Mouse (Mus musculus): ENCODE measurements around the gene Klhl3. TPM values are rescaled to one million over a fixed set of nuclear protein-coding genes. Genes with fewer than 3 reads are reported as not detected.

The Klhl3 gene
- polyA plus RNA-seq, 1 experiment from 2014 or later: 2.1 TPM

- Histone ChIP-seq H3K9me3 (replicated peaks) (peaks cover 6% of the 10 kb centered on the region), H3K27ac (replicated peaks) (no peak overlapping the region), H3K4me3 (no peak overlapping the region), H3K36me3 (no peaks in the 10 kb centered on the region), H3K27me3 (ENCODE audit: low read depth, poor library complexity, severe bottlenecking) (no peaks in the 10 kb centered on the region), H3K4me1 (no peaks in the 10 kb centered on the region)
- 82% methylated on average over 10 of the region's 10 CpGs for WGBS
- DNase-seq (ENCODE audit: low spot score): no peak
These were observed 61.7 kb downstream of the Klhl3 start for GRCm38 (mm10) chr13:58051654-58052053.

- WGBS: 50% methylated on average over 7 of the region's 7 CpGs
- no peak for DNase-seq (ENCODE audit: low spot score)
- Histone ChIP-seq H3K9me3 (replicated peaks) (peaks cover 2% of the 10 kb centered on the region; the same call in 1 of the 2 replicates), H3K4me3 (no peak overlapping the region), H3K36me3 (no peaks in the 10 kb centered on the region), H3K4me1 (no peaks in the 10 kb centered on the region), H3K27ac (replicated peaks) (no peak overlapping the region), H3K27me3 (ENCODE audit: low read depth, poor library complexity, severe bottlenecking) (no peaks in the 10 kb centered on the region)
These were observed 62.1 kb downstream of the Klhl3 start for GRCm38 (mm10) chr13:58051251-58051650.

- Histone ChIP-seq H3K27ac (replicated peaks) (no peak overlapping the region), H3K36me3 (no peaks in the 10 kb centered on the region), H3K4me3 (no peak overlapping the region), H3K27me3 (ENCODE audit: low read depth, poor library complexity, severe bottlenecking) (no peaks in the 10 kb centered on the region), H3K9me3 (replicated peaks) (no peaks in the 10 kb centered on the region; the same call in 1 of the 2 replicates), H3K4me1 (no peaks in the 10 kb centered on the region)
- DNase-seq (ENCODE audit: low spot score): no peak
- 77% methylated on average over 5 of the region's 5 CpGs for WGBS
These were observed 64.3 kb downstream of the Klhl3 start for GRCm38 (mm10) chr13:58049121-58049520.

- Histone ChIP-seq H3K9me3 (replicated peaks) (no peaks in the 10 kb centered on the region; the same call in 1 of the 2 replicates), H3K36me3 (no peaks in the 10 kb centered on the region), H3K27me3 (ENCODE audit: low read depth, poor library complexity, severe bottlenecking) (no peaks in the 10 kb centered on the region), H3K4me1 (no peaks in the 10 kb centered on the region), H3K4me3 (no peak overlapping the region), H3K27ac (replicated peaks) (no peak overlapping the region)
- 76% methylated on average over 3 of the region's 3 CpGs for WGBS
- no peak for DNase-seq (ENCODE audit: low spot score)
These were observed 65.3 kb downstream of the Klhl3 start for GRCm38 (mm10) chr13:58048076-58048475.

- H3K9me3 ChIP-seq (replicated peaks): no peaks in the 10 kb centered on the region; the same call in 1 of the 2 replicates
- no peak overlapping the region for H3K4me3 ChIP-seq
- H3K27ac ChIP-seq (replicated peaks): no peak overlapping the region
- no peaks in the 10 kb centered on the region for H3K4me1 ChIP-seq
- DNase-seq (ENCODE audit: low spot score): no peak
- H3K36me3 ChIP-seq: no peaks in the 10 kb centered on the region
- H3K27me3 ChIP-seq (ENCODE audit: low read depth, poor library complexity, severe bottlenecking): no peaks in the 10 kb centered on the region
- 92% methylated on average over 7 of the region's 7 CpGs for WGBS
These were observed 67.2 kb downstream of the Klhl3 start for GRCm38 (mm10) chr13:58046178-58046577.

GRCm38 (mm10) chr13:58045278-58045677 is 68.1 kb downstream of the Klhl3 start:
- Histone ChIP-seq H3K27ac (replicated peaks) (no peak overlapping the region), H3K9me3 (replicated peaks) (no peaks in the 10 kb centered on the region; the same call in 1 of the 2 replicates), H3K4me1 (no peaks in the 10 kb centered on the region), H3K27me3 (ENCODE audit: low read depth, poor library complexity, severe bottlenecking) (no peaks in the 10 kb centered on the region), H3K4me3 (no peak overlapping the region), H3K36me3 (no peaks in the 10 kb centered on the region)
- 49% methylated on average over 4 of the region's 4 CpGs for WGBS
- DNase-seq (ENCODE audit: low spot score): no peak

- Histone ChIP-seq H3K4me1 (no peaks in the 10 kb centered on the region), H3K9me3 (replicated peaks) (no peaks in the 10 kb centered on the region; the same call in 1 of the 2 replicates), H3K4me3 (no peak overlapping the region), H3K27me3 (ENCODE audit: low read depth, poor library complexity, severe bottlenecking) (no peaks in the 10 kb centered on the region), H3K36me3 (no peaks in the 10 kb centered on the region), H3K27ac (replicated peaks) (no peak overlapping the region)
- 89% methylated on average over 8 of the region's 8 CpGs for WGBS
- no peak for DNase-seq (ENCODE audit: low spot score)
These were observed 70.1 kb downstream of the Klhl3 start for GRCm38 (mm10) chr13:58043278-58043677.

GRCm38 (mm10) chr13:58040112-58040511 is 73.3 kb downstream of the Klhl3 start:
- 81% methylated on average over 10 of the region's 10 CpGs for WGBS
- no peak overlapping the region for H3K4me3 ChIP-seq

GRCm38 (mm10) chr13:58037506-58037905 is 75.9 kb downstream of the Klhl3 start:
- no peak overlapping the region for H3K4me3 ChIP-seq
- no peak overlapping the region for H3K27ac ChIP-seq (replicated peaks)
- no peaks in the 10 kb centered on the region for H3K27me3 ChIP-seq (ENCODE audit: low read depth, poor library complexity, severe bottlenecking)
- no peaks in the 10 kb centered on the region for H3K36me3 ChIP-seq
- no peaks in the 10 kb centered on the region; the same call in 1 of the 2 replicates for H3K4me1 ChIP-seq
- no peak for DNase-seq (ENCODE audit: low spot score)
- 87% methylated on average over 8 of the region's 8 CpGs for WGBS
- no peaks in the 10 kb centered on the region for H3K9me3 ChIP-seq (replicated peaks)

More at GRCm38 (mm10) chr13:58040112-58040511, 73.3 kb downstream of the Klhl3 start:
- Histone ChIP-seq H3K4me1 (no peaks in the 10 kb centered on the region; the same call in 1 of the 2 replicates), H3K27me3 (ENCODE audit: low read depth, poor library complexity, severe bottlenecking) (no peaks in the 10 kb centered on the region), H3K36me3 (no peaks in the 10 kb centered on the region), H3K9me3 (replicated peaks) (no peaks in the 10 kb centered on the region), H3K27ac (replicated peaks) (no peak overlapping the region)
- no peak for DNase-seq (ENCODE audit: low spot score)

GRCm38 (mm10) chr13:58035470-58036156 is 77.8 kb downstream of the Klhl3 start:
- Histone ChIP-seq H3K36me3 (no peaks in the 10 kb centered on the region), H3K27me3 (ENCODE audit: low read depth, poor library complexity, severe bottlenecking) (no peaks in the 10 kb centered on the region), H3K4me1 (no peaks in the 10 kb centered on the region; the same call in 1 of the 2 replicates), H3K27ac (replicated peaks) (no peak overlapping the region), H3K4me3 (no peak overlapping the region), H3K9me3 (replicated peaks) (no peaks in the 10 kb centered on the region)
- WGBS: 75% methylated on average over 10 of the region's 10 CpGs
- no peak for DNase-seq (ENCODE audit: low spot score)

GRCm38 (mm10) chr13:58034985-58035384 is 78.4 kb downstream of the Klhl3 start:
- WGBS: 88% methylated on average over 3 of the region's 3 CpGs
- Histone ChIP-seq H3K36me3 (no peaks in the 10 kb centered on the region), H3K4me1 (no peaks in the 10 kb centered on the region; the same call in 1 of the 2 replicates), H3K27me3 (ENCODE audit: low read depth, poor library complexity, severe bottlenecking) (no peaks in the 10 kb centered on the region), H3K4me3 (no peak overlapping the region), H3K27ac (replicated peaks) (no peak overlapping the region), H3K9me3 (replicated peaks) (no peaks in the 10 kb centered on the region)
- no peak for DNase-seq (ENCODE audit: low spot score)

GRCm38 (mm10) chr13:58034507-58034906 is 78.9 kb downstream of the Klhl3 start:
- 88% methylated on average over 6 of the region's 6 CpGs for WGBS
- no peaks in the 10 kb centered on the region for H3K36me3 ChIP-seq
- H3K4me3 ChIP-seq: no peak overlapping the region
- H3K27ac ChIP-seq (replicated peaks): no peak overlapping the region
- H3K27me3 ChIP-seq (ENCODE audit: low read depth, poor library complexity, severe bottlenecking): no peaks in the 10 kb centered on the region
- H3K9me3 ChIP-seq (replicated peaks): no peaks in the 10 kb centered on the region
- H3K4me1 ChIP-seq: no peaks in the 10 kb centered on the region; the same call in 1 of the 2 replicates
- no peak for DNase-seq (ENCODE audit: low spot score)

- H3K4me1 ChIP-seq: no peaks in the 10 kb centered on the region; the same call in 1 of the 2 replicates
- H3K9me3 ChIP-seq (replicated peaks): no peaks in the 10 kb centered on the region
- H3K27ac ChIP-seq (replicated peaks): no peak overlapping the region
- no peaks in the 10 kb centered on the region for H3K36me3 ChIP-seq
- WGBS: 51% methylated on average over 6 of the region's 6 CpGs
- no peak overlapping the region for H3K4me3 ChIP-seq
- peak; percentile 72 for DNase-seq (ENCODE audit: low spot score)
- H3K27me3 ChIP-seq (ENCODE audit: low read depth, poor library complexity, severe bottlenecking): no peaks in the 10 kb centered on the region
These were observed 81.6 kb downstream of the Klhl3 start for GRCm38 (mm10) chr13:58031755-58032154.
